Mouse (Mus musculus) embryonic fibroblast, embryonic 13.5 days (primary cell): ENCODE data around the gene Gm45713.

Experiments
- CTCF ChIP-seq: IDR thresholded peaks from 2 replicates; pipeline ENCODE4 v1.5.1; 2011; ENCODE audit warnings: mild to moderate bottlenecking, control low read depth, low read length, moderate library complexity, borderline replicate concordance; ENCODE audit not compliant: insufficient read depth
- POLR2A ChIP-seq: IDR thresholded peaks from 2 replicates; pipeline ENCODE4 v1.6.1; 2011; ENCODE audit warnings: low read depth, mild to moderate bottlenecking, control low read depth, low read length, moderate library complexity

GRCm38 (mm10) chr7:45166950-45167401 lies 30.9 kb upstream of the Gm45713 start:
- no peak for TF ChIP-seq CTCF
- no peak for TF ChIP-seq POLR2A
